Mouse (Mus musculus) small intestine, adult 2 months (tissue): ENCODE measurements around the gene Dock8. TPM values are rescaled to one million over a fixed set of nuclear protein-coding genes. Genes with fewer than 3 reads are reported as not detected.

Experiments used
- H3K27ac ChIP-seq: fragments of 200-500 bp; 2 replicates; pipeline ENCODE4 v1.5.1; 2012; ENCODE audit warnings: low read depth, low read length, control low read depth, inconsistent platforms; ENCODE audit not compliant: insufficient read depth
- H3K27me3 ChIP-seq: fragments of 200-500 bp; 2 replicates; pipeline ENCODE4 v1.6.1; 2012; ENCODE audit warnings: mild to moderate bottlenecking, moderate library complexity, low read length, inconsistent platforms; ENCODE audit not compliant: control insufficient read depth, insufficient read depth
- H3K36me3 ChIP-seq: fragments of 200-500 bp; 2 replicates; pipeline ENCODE4 v1.6.1; 2012; ENCODE audit warnings: mild to moderate bottlenecking, low read length, control low read depth, inconsistent platforms; ENCODE audit not compliant: control insufficient read depth, insufficient read depth
- H3K4me1 ChIP-seq: fragments of 200-500 bp; 2 replicates; pipeline ENCODE4 v1.6.1; 2012; ENCODE audit warnings: low read length, inconsistent platforms, mixed read lengths; ENCODE audit not compliant: control insufficient read depth, insufficient read depth, insufficient read length
- H3K4me3 ChIP-seq: fragments of 200-500 bp; 2 replicates; pipeline ENCODE4 v1.5.1; 2012; ENCODE audit warnings: low read depth, mild to moderate bottlenecking, control low read depth, inconsistent platforms, low read length, moderate library complexity
- CTCF ChIP-seq: fragments of 200-500 bp; IDR thresholded peaks from 2 replicates; pipeline ENCODE4 v1.5.1; 2012; ENCODE audit warnings: low read depth, mild to moderate bottlenecking, control low read depth, inconsistent platforms, low read length, moderate library complexity, mixed read lengths; ENCODE audit not compliant: insufficient replicate concordance, insufficient read length; ENCODE audit errors: extremely low read depth
- POLR2A ChIP-seq: fragments of 200-500 bp; IDR thresholded peaks from 2 replicates; pipeline ENCODE4 v1.6.1; 2012; ENCODE audit warnings: low read depth, mild to moderate bottlenecking, control low read depth, inconsistent platforms, low read length, moderate library complexity
- WGBS: fragments of 180-500 bp; shearing (Covaris S2); methylation state at CpG from one replicate; pipeline ENCODE4 v1.1.7; 2018; 5-methylcytosine and 5-hydroxymethylcytosine counted together
- polyA plus RNA-seq: library from polyadenylated mRNA; depleted of rRNA; stranded (reverse); fragments of >200 nt; gene quantifications from 2 replicates; pipeline ENCODE4 v1.2.3, GENCODE M21; 2012

The Dock8 gene
- polyA plus RNA-seq, 1 experiment: 14.7 TPM

GRCm38 (mm10) chr19:24988831-24989230, 10.5 kb upstream of the Dock8 start:
- TF ChIP-seq CTCF (no peak), POLR2A (no peak)
- H3K27ac ChIP-seq: no peak overlapping the region
- H3K4me3 ChIP-seq: no peak overlapping the region
- no peaks in the 10 kb centered on the region for H3K4me1 ChIP-seq
- 69% methylated on average over 5 of the region's 5 CpGs for WGBS
- H3K36me3 ChIP-seq: no peaks in the 10 kb centered on the region
- H3K27me3 ChIP-seq: no peaks in the 10 kb centered on the region

- WGBS: 57% methylated on average over 7 of the region's 7 CpGs
- Histone ChIP-seq H3K4me3 (no peak overlapping the region), H3K4me1 (no peaks in the 10 kb centered on the region), H3K27ac (no peak overlapping the region), H3K27me3 (no peaks in the 10 kb centered on the region), H3K36me3 (no peaks in the 10 kb centered on the region)
- TF ChIP-seq POLR2A (no peak), CTCF (no peak)
Observed at GRCm38 (mm10) chr19:24990138-24990822, 9.1 kb upstream of the Dock8 start.

GRCm38 (mm10) chr19:24993526-24993925, 5.8 kb upstream of the Dock8 start:
- Histone ChIP-seq H3K27me3 (no peaks in the 10 kb centered on the region), H3K36me3 (no peaks in the 10 kb centered on the region), H3K27ac (no peak overlapping the region), H3K4me1 (no peaks in the 10 kb centered on the region; the same call in 1 of the 2 replicates), H3K4me3 (no peak overlapping the region)
- WGBS: 49% methylated on average over 6 of the region's 6 CpGs
- TF ChIP-seq CTCF (no peak), POLR2A (no peak)

- TF ChIP-seq POLR2A (no peak), CTCF (no peak)
- H3K4me1 ChIP-seq: no peaks in the 10 kb centered on the region; the same call in 1 of the 2 replicates
- no peak overlapping the region for H3K4me3 ChIP-seq
- 53% methylated on average over 8 of the region's 8 CpGs for WGBS
- H3K36me3 ChIP-seq: no peaks in the 10 kb centered on the region
- H3K27me3 ChIP-seq: no peaks in the 10 kb centered on the region
- no peak overlapping the region for H3K27ac ChIP-seq
Observed at GRCm38 (mm10) chr19:24994900-24995299, 4.4 kb upstream of the Dock8 start.

- WGBS: 62% methylated on average over 12 of the region's 12 CpGs
- H3K27ac ChIP-seq: no peak overlapping the region
- no peaks in the 10 kb centered on the region for H3K27me3 ChIP-seq
- no peak overlapping the region for H3K4me3 ChIP-seq
- no peak for TF ChIP-seq POLR2A
- TF ChIP-seq CTCF: no peak
- H3K36me3 ChIP-seq: no peaks in the 10 kb centered on the region
- peaks cover 6% of the 10 kb centered on the region; the same call in 1 of the 2 replicates for H3K4me1 ChIP-seq
Observed at GRCm38 (mm10) chr19:24996815-24997704, 2.3 kb upstream of the Dock8 start.

GRCm38 (mm10) chr19:24998561-24998960, 773 bp upstream of the Dock8 start:
- TF ChIP-seq CTCF: no peak
- TF ChIP-seq POLR2A: no peak
- H3K4me1 ChIP-seq: peaks cover 9% of the 10 kb centered on the region; the same call in 1 of the 2 replicates
- no peak overlapping the region for H3K4me3 ChIP-seq
- 78% methylated on average over 5 of the region's 5 CpGs for WGBS
- H3K27me3 ChIP-seq: no peaks in the 10 kb centered on the region
- H3K36me3 ChIP-seq: no peaks in the 10 kb centered on the region
- H3K27ac ChIP-seq: no peak overlapping the region

- H3K27ac ChIP-seq: peak overlapping the region; percentile 79
- 6% methylated on average over 9 of the region's 9 CpGs for WGBS
- TF ChIP-seq POLR2A (no peak), CTCF (no peak)
- H3K36me3 ChIP-seq: no peaks in the 10 kb centered on the region
- peaks cover 9% of the 10 kb centered on the region; the same call in 1 of the 2 replicates for H3K4me1 ChIP-seq
- peak overlapping the region; percentile 95 for H3K4me3 ChIP-seq
- no peaks in the 10 kb centered on the region for H3K27me3 ChIP-seq
Observed at GRCm38 (mm10) chr19:25000153-25000552, 819 bp downstream of the Dock8 start.
